Mouse (Mus musculus) kidney, postnatal 25 days (tissue): ENCODE measurements around the gene Gm20517.

Experiments used
- DNase-seq, 2 experiments: peaks; one replicate each; pipeline ENCODE4 v3.0.0; 2021; ENCODE audit warnings: mixed read lengths in 2 of 2

Gene Gm20517

GRCm38 (mm10) chr17:47678702-47679101 lies 67.3 kb downstream of the Gm20517 start:
- no peak for DNase-seq

- no peak for DNase-seq
Measured at GRCm38 (mm10) chr17:47682836-47683235, 71.4 kb downstream of the Gm20517 start.

DNA sequence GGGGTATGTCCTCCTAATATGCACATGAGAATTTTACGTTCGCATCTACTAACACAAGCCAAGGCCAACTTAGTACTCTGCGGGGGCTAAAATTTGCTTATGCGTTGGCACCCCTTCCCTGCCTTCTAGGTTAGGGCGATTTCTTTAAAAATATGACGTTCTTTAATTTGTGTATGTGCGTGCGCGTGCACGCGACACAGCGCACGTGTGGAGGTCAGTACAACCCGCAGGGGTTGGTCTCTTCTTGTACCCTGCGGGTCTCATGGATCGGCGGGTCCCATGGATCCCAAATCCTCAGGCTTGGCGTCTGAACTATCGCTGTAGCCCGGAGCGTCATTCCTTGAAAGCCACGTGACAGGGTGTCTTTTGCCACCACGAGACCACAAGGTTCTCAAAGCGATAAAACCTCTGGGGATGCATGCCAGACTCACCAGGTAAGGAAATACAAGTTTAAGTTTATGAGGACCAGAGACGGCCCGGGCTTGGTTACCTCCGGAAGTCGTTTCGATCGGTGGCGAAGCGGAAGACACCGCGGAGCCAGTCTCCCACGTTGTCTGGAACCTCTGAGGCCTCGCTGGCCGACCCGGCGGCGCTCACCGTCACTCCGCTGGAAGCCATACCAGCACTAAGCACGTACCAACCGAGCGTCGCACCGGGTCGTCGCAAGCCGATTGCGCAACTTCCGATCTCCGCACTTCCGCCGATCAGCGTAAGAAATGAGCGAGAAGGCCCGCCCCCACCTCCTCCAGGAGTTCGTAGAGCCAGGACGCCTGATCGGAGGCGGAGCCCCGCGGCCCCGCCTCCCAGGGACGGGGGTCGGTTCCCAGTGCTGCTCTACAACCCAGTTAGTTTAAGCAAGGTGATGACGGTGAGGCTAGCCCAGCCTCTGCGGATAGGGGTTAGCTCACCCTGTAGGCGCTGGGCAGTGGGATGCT lies 76.3 kb downstream of the Gm20517 start:
- DNase-seq = peak; percentile 98 to 99

DNA sequence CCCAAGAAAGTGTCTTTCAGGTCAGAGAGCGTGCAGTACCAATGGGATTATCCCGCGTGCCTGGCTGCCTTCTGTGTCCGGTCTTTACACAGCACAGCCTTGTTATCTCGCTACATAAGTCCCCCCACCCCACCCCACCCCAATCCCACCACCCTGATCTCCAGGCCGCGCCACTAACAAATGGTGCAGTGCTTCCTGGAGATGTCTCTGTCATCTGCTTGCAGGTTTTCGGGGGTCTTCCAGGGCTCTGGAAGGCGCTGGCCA lies 76.9 kb downstream of the Gm20517 start, which contains the start of gene Tomm6:
Tomm6 (minus strand) TSS at position 43 of the 264 bp plus-strand sequence.
- no peak for DNase-seq

- DNase-seq = peak; percentile 64 to 81
Measured at GRCm38 (mm10) chr17:47688608-47689575, 77.5 kb downstream of the Gm20517 start, which contains the start of gene Frs3. TSS of gene Frs3 (plus strand) at chr17:47689030.

GRCm38 (mm10) chr17:47689894-47690293 lies 78.5 kb downstream of the Gm20517 start:
- no peak for DNase-seq

GRCm38 (mm10) chr17:47691650-47692049 lies 80.3 kb downstream of the Gm20517 start:
- no peak for DNase-seq

- peak; percentile 52 to 85 for DNase-seq
Measured at GRCm38 (mm10) chr17:47693671-47694441, 82.5 kb downstream of the Gm20517 start.

GRCm38 (mm10) chr17:47694442-47694502 lies 82.9 kb downstream of the Gm20517 start, which contains the start of gene Gm21981:
TSS of gene Gm21981 (minus strand) at chr17:47694455.
- no peak for DNase-seq

- peak; percentile 99 for DNase-seq
Measured at GRCm38 (mm10) chr17:47694503-47695336, 83.3 kb downstream of the Gm20517 start, which contains the start of gene Prickle4. TSS of gene Prickle4 (minus strand) at chr17:47694736.

GRCm38 (mm10) chr17:47695337-47695710 lies 83.9 kb downstream of the Gm20517 start:
- DNase-seq = no peak

DNA sequence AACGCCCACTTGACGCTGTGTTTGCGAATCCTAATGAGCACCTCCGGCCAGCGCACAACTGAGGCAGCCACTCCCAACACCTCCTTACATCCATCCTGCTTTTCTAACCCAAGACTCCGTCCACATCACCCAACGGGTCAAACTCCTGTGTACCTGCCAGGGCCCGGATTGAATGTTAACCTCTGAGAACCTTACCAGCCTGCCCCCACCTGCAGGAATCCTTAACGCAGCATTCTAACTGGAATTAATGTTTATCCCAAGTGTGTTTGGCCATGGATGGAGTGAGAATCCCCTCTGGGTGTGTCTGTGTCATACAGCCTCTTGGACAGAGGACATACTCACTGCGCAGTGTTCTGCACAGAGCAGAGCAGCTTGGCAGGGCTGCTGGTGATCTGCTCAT lies 86.8 kb downstream of the Gm20517 start:
- DNase-seq = peak; percentile 75 to 85

- DNase-seq = peak in 1 of 2 experiments; percentile 30
Measured at GRCm38 (mm10) chr17:47699055-47699454, 87.7 kb downstream of the Gm20517 start.

DNA sequence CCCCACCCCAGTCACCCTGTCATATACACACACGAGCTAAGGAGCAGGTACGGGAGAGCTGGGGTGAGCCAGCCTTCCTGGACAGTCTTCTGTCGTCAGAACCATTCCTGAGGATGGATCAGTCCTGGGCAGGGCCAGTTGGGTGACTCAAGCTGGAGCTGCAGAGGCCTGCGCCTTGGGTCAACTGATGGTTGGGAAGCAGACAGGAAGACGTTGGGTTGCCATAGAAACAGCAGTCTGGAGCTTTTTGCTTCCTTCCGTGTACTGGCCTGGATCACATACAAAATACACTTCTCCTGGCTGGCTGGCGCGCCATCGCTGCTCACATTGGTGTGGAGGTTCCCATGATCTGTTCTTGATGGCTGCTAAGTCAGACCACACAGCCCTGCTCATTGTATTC lies 90.4 kb downstream of the Gm20517 start:
- DNase-seq = no peak

GRCm38 (mm10) chr17:47702548-47703345 lies 91.4 kb downstream of the Gm20517 start:
- DNase-seq = no peak

DNA sequence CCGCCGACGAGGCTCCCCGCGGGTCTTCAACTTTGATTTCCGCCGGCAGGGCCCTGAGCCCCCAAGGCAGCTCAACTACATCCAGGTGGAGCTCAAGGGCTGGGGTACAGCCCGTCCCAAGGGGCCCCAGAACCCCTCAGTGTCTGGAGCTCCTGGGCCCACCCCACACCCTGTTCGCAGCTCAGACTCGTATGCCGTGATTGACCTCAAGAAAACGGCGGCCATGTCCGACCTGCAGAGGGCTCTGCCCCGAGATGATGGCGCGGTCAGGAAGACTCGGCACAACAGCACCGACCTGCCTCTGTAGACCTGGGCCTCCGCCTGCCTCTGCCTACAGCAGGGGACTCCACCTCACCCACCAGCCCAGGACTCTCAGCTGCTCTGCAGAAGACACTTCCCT lies 92.2 kb downstream of the Gm20517 start:
- DNase-seq = no peak

- peak in 1 of 2 experiments; percentile 34 for DNase-seq
Measured at GRCm38 (mm10) chr17:47704692-47705091, 93.3 kb downstream of the Gm20517 start.

- peak in 1 of 2 experiments; percentile 26 for DNase-seq
Measured at GRCm38 (mm10) chr17:47706196-47706595, 94.8 kb downstream of the Gm20517 start.

DNA sequence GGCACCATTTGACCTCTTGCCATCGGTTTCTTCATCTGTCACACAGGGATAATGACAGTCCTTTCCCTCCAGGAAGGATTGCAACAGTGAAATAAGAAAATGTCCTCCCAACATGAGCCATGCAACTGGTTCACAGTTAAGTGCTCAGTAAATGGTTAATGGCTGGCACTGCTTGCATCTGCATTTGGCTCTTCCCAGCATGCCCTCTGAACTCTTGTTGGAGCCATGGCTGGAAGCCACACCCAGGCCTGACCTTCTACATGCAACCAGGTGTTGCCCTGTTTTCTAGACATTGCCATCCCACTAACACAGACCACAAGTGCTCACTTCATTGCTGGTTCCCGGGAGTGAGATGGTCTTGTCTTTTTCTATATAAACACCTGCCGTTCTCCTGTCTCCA lies 96.6 kb downstream of the Gm20517 start:
- peak; percentile 43 to 65 for DNase-seq

DNA sequence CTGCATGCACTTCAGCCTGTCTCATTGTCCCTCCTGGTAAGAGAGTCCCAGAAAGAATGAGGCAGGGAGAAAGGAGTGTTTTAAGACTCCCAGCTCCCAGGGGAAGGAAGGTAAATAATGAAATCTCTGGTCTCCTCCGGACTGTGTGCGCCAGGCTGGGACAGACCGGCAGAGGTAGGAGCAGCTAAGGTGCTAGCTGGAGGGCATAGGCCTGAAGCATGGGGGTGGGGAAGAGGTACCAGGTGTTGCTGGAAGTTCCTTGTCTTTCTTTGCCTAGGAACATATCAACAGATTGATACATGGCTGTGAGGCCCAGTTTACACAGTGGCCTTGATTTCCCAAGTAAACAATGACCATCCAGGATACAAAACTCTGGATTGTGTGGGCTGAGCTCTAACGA lies 97.6 kb downstream of the Gm20517 start:
- no peak for DNase-seq

DNA sequence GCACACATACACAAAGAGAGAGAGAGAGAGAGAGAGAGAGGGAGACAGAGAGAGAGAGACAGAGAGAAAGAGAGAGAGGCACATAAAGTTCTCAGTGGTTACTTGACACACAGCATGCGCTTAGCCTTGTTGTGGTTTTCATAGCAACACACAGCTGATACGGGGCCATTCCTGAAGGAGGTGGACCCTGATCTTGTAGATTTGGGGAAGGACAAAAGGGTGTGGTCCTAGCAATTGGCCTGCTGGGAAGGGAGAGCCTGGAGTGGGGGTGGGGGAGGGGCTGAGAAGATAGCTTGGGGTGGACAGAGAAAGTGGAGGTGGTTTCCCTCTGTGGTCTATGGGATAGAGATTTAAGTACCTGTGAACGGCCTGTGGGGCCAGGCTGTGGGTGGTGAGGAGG lies 98.6 kb downstream of the Gm20517 start:
- no peak for DNase-seq
